Mouse (Mus musculus): ENCODE measurements around the gene Alcam.
A peak's percentile ranks its signal among the peaks of the same experiment; 100 is the strongest.

Alcam gene

DNA sequence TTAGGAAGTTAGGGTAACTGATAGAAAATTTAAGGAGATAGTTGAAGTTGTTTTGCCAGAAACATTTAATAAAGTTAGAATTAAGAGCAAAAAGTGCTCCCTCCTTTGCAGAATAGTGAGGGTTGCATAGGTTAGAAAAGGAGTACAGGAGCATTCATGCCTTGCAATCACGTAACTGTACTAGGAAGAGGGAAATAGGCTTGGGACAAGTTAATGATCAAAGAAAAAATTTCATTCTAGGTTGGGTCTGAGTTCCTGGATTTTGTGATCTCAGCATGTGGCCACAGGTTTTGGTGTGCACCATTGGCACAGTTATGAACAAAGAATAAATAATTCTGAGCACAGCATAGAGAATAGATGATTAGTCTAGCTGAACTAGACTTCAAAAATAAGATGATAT is 192.1 kb downstream of the Alcam start:
- DNase-seq (ENCODE audit: low read depth): no peak

DNA sequence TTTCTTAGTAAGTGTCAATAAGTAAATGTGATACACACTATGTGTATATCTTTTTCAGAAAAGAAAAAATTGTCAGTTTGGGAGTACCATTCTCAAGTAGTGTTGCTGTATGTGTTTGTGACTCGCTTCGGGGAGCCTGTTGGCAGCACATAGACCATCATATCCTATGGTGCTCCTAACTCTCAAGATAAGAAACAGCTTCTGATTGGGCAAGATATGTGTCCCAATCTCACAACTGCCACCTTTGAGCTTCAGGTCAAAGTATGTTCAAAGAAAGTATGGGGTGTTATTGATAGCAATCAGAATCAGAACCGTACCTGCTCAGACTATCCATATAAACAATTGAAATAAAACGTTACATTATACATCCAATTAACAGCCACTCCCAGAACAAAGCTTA is 202.9 kb downstream of the Alcam start:
- DNase-seq (ENCODE audit: low read depth): no peak

- no peak for DNase-seq (ENCODE audit: low read depth)
Observed at GRCm38 (mm10) chr16:52250196-52250595, 203.7 kb downstream of the Alcam start.

DNA sequence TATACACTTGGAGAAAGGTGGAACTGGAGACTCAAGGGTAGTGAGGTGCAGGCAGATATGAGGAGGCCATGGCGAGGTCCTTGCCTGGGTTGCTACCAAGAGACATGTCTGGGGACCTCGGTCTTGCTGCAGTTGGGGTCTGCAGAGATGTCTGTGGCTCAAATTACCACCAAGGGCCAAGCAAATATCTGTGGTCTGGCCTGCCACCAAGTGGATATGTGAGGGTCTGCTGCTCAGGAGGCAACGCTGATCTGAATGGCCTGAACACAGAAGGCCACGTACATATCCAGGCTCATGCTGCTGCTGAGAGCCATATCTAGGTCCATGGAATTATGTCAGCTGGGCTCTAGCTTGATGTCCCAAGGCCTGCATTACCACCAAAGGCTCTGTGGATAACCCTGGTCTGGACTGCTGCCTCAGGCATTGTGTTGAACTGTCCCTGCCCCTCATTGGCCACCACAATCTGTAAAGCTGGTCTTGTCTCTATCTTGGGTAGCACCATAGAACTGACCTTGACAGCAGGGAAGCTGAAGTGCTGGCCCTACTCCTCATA is 210.4 kb downstream of the Alcam start:
- no peak for DNase-seq (ENCODE audit: low read depth)

DNA sequence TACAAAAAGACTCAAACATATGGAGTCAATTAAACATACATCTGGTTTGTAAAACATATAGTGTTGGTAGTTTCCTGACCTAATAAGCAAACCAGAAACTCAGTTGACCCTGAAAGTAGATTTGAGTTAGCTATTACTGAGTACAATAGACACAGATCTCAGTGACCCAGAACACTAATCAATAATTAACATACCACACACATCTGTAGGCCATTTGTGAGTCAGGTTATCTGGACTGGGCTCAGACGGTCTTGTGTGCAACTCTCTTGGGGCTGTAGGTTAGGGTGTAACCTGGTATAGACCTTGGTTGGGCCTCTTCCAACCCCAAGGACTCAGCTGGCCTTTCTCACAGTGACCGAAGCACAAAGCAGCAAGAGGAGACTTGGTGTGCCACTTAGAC is 211.7 kb downstream of the Alcam start:
- no peak for DNase-seq (ENCODE audit: low read depth)

DNA sequence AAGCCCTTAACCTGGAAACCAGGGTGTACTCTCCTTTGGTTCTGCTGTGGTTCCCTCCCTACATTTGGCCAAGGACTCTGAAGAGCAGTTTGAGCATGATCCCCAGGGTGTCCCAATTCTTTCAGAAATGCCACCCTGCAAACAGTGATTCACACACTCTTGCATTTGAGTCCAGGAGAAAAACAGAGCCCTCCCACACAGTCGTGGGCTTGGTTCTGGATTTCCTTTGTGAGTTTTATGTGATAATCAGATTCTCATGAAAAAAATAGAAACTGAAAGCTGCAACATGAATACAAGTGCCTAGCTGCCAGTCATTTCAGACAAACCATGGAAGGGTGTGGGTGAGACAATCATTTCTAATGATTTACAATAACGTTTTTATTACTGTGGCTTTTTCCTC is 223.9 kb downstream of the Alcam start:
- DNase-seq (ENCODE audit: low read depth): peak; percentile 33

DNA sequence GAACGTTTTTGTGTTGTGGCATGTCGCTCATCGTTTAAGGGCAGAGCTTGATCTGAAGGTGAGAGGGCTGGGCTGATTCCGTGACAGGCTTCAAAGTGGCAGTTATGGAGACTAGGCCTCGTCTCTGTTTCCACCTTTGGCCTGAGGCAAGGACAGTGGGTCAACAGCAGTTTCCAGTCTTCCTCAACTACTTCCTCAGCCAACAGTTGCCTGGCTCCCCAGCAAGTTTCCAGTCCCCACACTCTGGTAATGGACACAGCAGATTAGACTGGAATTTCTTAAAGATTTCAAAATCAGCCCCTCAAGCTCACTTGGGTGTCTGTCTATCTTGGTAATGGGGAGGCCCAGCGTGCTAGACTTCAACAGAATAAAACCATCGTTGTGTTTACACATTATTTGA is 224.4 kb downstream of the Alcam start:
- DNase-seq (ENCODE audit: low read depth): no peak

DNA sequence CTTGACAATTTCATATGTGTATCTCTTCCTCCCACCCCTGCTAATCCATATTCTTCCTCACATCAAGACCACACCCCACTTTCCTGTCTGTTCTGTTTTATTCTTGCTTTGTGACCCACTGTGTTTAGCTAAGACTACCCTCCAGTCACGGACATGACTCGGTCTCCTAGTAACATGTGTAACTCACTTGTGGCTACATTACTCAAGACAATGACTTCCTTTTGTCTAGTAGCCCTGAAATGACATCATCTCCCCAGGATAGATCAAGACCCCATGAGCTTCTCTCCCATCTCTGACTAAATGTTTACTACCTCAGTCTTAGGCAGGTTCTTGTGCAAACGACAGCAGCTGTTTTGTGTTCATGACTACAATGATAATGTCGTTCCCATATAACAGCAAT is 231.0 kb downstream of the Alcam start:
- no peak for DNase-seq (ENCODE audit: low read depth)

DNA sequence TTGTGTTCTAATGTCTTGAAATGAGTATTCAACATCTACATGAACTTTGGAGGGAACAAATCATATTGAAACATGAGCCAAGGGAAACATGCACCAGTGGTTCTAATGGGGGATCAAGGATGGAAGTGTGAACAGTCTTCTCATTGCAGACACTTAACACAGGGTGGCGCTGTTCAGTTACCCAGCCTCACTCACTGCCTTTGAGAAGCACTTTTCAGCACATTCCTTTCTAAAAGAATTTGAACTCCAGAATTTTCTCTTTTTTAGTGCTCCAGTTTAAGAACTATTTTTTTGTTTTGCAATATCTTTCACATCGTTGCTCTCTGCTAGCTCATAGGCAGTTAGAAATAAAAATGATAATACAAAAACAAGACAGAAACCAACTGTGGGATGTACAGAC is 234.8 kb downstream of the Alcam start:
- DNase-seq (ENCODE audit: low read depth): peak; percentile 61

GRCm38 (mm10) chr16:52210844-52211606 is 242.8 kb downstream of the Alcam start:
- DNase-seq (ENCODE audit: low read depth): no peak

DNA sequence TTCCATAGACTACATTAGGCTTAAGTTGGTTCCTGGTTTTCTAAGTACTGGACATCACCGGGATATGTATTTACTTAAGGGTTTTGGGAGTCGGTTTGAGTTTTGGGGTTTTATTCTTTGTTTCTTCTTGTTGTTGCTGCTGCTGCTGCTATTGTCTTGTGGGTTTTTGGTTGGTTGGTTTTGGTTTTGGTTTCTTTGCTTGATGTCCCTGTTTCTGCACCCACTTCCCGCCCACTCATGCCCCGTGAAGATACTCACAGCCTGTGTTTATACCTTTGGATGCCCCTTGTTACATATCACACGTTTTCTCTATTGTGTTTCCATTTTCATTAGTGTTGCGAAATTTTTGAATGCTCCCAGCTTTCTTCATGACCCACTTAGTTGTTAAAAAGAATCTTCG is 253.8 kb downstream of the Alcam start:
- peak; percentile 79 for DNase-seq (ENCODE audit: low read depth)
